In genomic region chr5:72453690-72454089, GRCm38 (mm10) we compare ENCODE assay signal across 13 mouse cellular contexts. TPM values are rescaled to one million over a fixed set of nuclear protein-coding genes. Genes with fewer than 3 reads are reported as not detected.
DNase-seq lines count a peak whose midpoint lies in the region; ATAC-seq and TF ChIP-seq lines count a peak whose summit lies in the region.
"Had no signal": no experiment of that assay in that cellular context is flagged by ENCODE, and none has a peak within 500 bp of the region (broad histone marks: within the 10 kb centered on the region; RNA-seq: fewer than 3 reads in every experiment).

No protein-coding gene starts in this region.

- H3K4me3 ChIP-seq in heart, embryonic 16.5 days (ENCODE audit: low read length) = no peak overlapping the region
- no peak overlapping the region for H3K4me3 ChIP-seq in heart, embryonic 10.5 days
- no peak overlapping the region for H3K4me3 ChIP-seq in heart, postnatal 0 days (ENCODE audit: low read depth, low read length)
- H3K4me3 ChIP-seq: forebrain, embryonic 10.5 days; lung, embryonic 15.5 days; neural tube, embryonic 12.5 days had no signal

- H3K9me3 ChIP-seq in heart, embryonic 16.5 days (replicated peaks; ENCODE audit: control insufficient read depth, low read length) = no peaks in the 10 kb centered on the region
- no peaks in the 10 kb centered on the region for H3K9me3 ChIP-seq in heart, embryonic 10.5 days
- H3K9me3 ChIP-seq in heart, postnatal 0 days (replicated peaks; ENCODE audit: control insufficient read depth, low read length) = no peaks in the 10 kb centered on the region
- H3K9me3 ChIP-seq: forebrain, embryonic 10.5 days; lung, embryonic 15.5 days; neural tube, embryonic 12.5 days had no signal

- DNase-seq in heart, embryonic 10.5 days (ENCODE audit: low spot score) = no peak
- DNase-seq in brain, adult 2 months (ENCODE audit: low read depth, low spot score) = peak; percentile 52
- peak; percentile 32 to 47 for DNase-seq in cerebellum, adult 18-20 months
- no peak for DNase-seq in heart, postnatal 0 days (ENCODE audit: low spot score)
- DNase-seq in layer of hippocampus, postnatal 25 days (ENCODE audit: extremely low spot score in 1 of 2, low spot score in 1 of 2) = no peak
- no peak for DNase-seq in gastrocnemius, postnatal 25 days
- DNase-seq: adrenal gland, adult 2 months; thymus, adult 2 months had no signal

- H3K36me3 ChIP-seq in heart, embryonic 16.5 days (ENCODE audit: control insufficient read depth, insufficient read depth) = peaks cover 3% of the 10 kb centered on the region; the same call in 1 of the 2 replicates
- no peaks in the 10 kb centered on the region for H3K36me3 ChIP-seq in heart, embryonic 10.5 days
- H3K36me3 ChIP-seq in heart, postnatal 0 days (replicated peaks; ENCODE audit: control insufficient read depth, insufficient read depth, low read length) = 0 out of 2 replicates have a peak, but pooled peaks cover 3% of the 10 kb centered on the region
- H3K36me3 ChIP-seq: forebrain, embryonic 10.5 days; lung, embryonic 15.5 days; neural tube, embryonic 12.5 days had no signal

- no peak for TF ChIP-seq EP300 in heart, postnatal 0 days (IDR thresholded peaks at IDR 0.05; ENCODE audit: low read depth)

- H3K4me1 ChIP-seq in heart, embryonic 16.5 days (ENCODE audit: control insufficient read depth, insufficient read depth, low read length) = peaks cover 4% of the 10 kb centered on the region
- H3K4me1 ChIP-seq in heart, embryonic 10.5 days = 0 out of 2 replicates have a peak, but pooled peaks cover 6% of the 10 kb centered on the region
- no peaks in the 10 kb centered on the region for H3K4me1 ChIP-seq in heart, postnatal 0 days (ENCODE audit: control insufficient read depth, insufficient read depth)
- H3K4me1 ChIP-seq: neural tube, embryonic 12.5 days had no signal

- TF ChIP-seq CTCF in heart, postnatal 0 days (IDR thresholded peaks at IDR 0.05; ENCODE audit: low read depth) = no peak

- no peak; the same call in 1 of the 2 replicates for ATAC-seq in heart, embryonic 16.5 days (replicated peaks; ENCODE audit: extremely low read depth, insufficient read depth, low FRiP score)
- ATAC-seq in heart, postnatal 0 days (ENCODE audit: insufficient read depth, low read depth) = no peak

- H3K4me2 ChIP-seq in heart, embryonic 16.5 days (ENCODE audit: low read depth, low read length) = no peak overlapping the region
- no peak overlapping the region for H3K4me2 ChIP-seq in heart, postnatal 0 days (ENCODE audit: low read depth, low read length)
- H3K4me2 ChIP-seq: liver, embryonic 11.5 days; lung, embryonic 15.5 days; neural tube, embryonic 12.5 days had no signal

- WGBS in heart, embryonic 16.5 days = 34% methylated on average over 2 of the region's 2 CpGs
- 68% methylated on average over 2 of the region's 2 CpGs for WGBS in heart, embryonic 10.5 days
- WGBS in heart, postnatal 0 days = 44% methylated on average over 2 of the region's 2 CpGs

- H3K9ac ChIP-seq in heart, embryonic 16.5 days (ENCODE audit: low read length) = no peak overlapping the region
- H3K9ac ChIP-seq in heart, postnatal 0 days (replicated peaks; ENCODE audit: low read depth, low read length) = no peak overlapping the region
- H3K9ac ChIP-seq: lung, embryonic 15.5 days; neural tube, embryonic 12.5 days had no signal

- 0 out of 2 replicates have a peak overlapping the region, but pooled peaks have one; percentile 11 for H3K27ac ChIP-seq in heart, embryonic 16.5 days (ENCODE audit: low read length)
- H3K27ac ChIP-seq in heart, embryonic 10.5 days = no peak overlapping the region
- H3K27ac ChIP-seq in heart, postnatal 0 days (ENCODE audit: low read depth) = peak overlapping the region; percentile 67
- H3K27ac ChIP-seq: forebrain, embryonic 10.5 days; lung, embryonic 15.5 days; neural tube, embryonic 12.5 days had no signal

- no peaks in the 10 kb centered on the region for H3K27me3 ChIP-seq in heart, embryonic 16.5 days (ENCODE audit: control insufficient read depth, insufficient read depth, low read length)
- H3K27me3 ChIP-seq in heart, embryonic 10.5 days (ENCODE audit: insufficient read depth, poor library complexity, severe bottlenecking) = no peaks in the 10 kb centered on the region
- no peaks in the 10 kb centered on the region for H3K27me3 ChIP-seq in heart, postnatal 0 days (ENCODE audit: control insufficient read depth, insufficient read depth, low read length)
- H3K27me3 ChIP-seq: lung, embryonic 15.5 days; neural tube, embryonic 12.5 days had no signal

RNA-seq across cellular contexts. Expression of gene Corin, which starts 50.6 kb away (rescaled TPM):
- polyA plus RNA-seq in heart, embryonic 16.5 days (2015; fragmentation: Nextera tagmentation; extraction: Ambion mirVana) = 46.0 and 53.0 TPM in 2 replicates
- 13.7 and 19.8 TPM in 2 replicates for polyA plus RNA-seq in heart, embryonic 10.5 days (2016; fragmentation: Nextera tagmentation; extraction: Ambion mirVana)
- total RNA-seq in heart, postnatal 0 days (2014; rRNA removed; ENCODE audit: low replicate concordance) = 64.5 and 102 TPM in 2 replicates
- polyA plus RNA-seq in heart, postnatal 0 days (2015; fragmentation: Nextera tagmentation; extraction: Ambion mirVana) = 36.1 and 36.8 TPM in 2 replicates
- not detected for total RNA-seq in layer of hippocampus, postnatal 25 days (2021)
- total RNA-seq in gastrocnemius, postnatal 25 days (2021) = under 1 TPM; 0.05 to 0.18 TPM
- total RNA-seq: adrenal gland, adult 2 months had no signal

Comparison
In these comparisons a context has a peak if more than half of its experiments do, and no peak if none do; other contexts are left out.
1. DNase-seq: peak in brain, adult 2 months (single experiment) and cerebellum, adult 18-20 months (2 of 2); none in heart, embryonic 10.5 days (single experiment), heart, postnatal 0 days (single experiment), layer of hippocampus, postnatal 25 days (0 of 2) and gastrocnemius, postnatal 25 days (single experiment).
2. RNA of gene Corin, which starts 50.6 kb away (total RNA-seq): 64.5 to 102 TPM in heart, postnatal 0 days; 0.05 to 0.18 TPM in gastrocnemius, postnatal 25 days and not detected in layer of hippocampus, postnatal 25 days; every median in the first group is over 10 times any median in the second.